Mouse (Mus musculus) myocyte (in vitro differentiated cells): ENCODE measurements around the gene 1600014C10Rik. TPM values are rescaled to one million over a fixed set of nuclear protein-coding genes. Genes with fewer than 3 reads are reported as not detected.

Experiments
- H3K27me3 ChIP-seq: one replicate; pipeline ENCODE4 v1.6.1; 2011; ENCODE audit not compliant: control insufficient read depth, insufficient read depth, insufficient read length
- H3K36me3 ChIP-seq: one replicate; pipeline ENCODE4 v1.6.1; 2011; ENCODE audit not compliant: control insufficient read depth, insufficient read depth
- H3K4me2 ChIP-seq: one replicate; pipeline ENCODE4 v1.6.1; 2011; ENCODE audit warnings: low read depth, control low read depth
- H3K4me3 ChIP-seq: one replicate; pipeline ENCODE4 v1.5.1; 2011; ENCODE audit warnings: mild to moderate bottlenecking, control low read depth, moderate library complexity
- H3K79me2 ChIP-seq: one replicate; pipeline ENCODE4 v1.6.1; 2011; ENCODE audit not compliant: control insufficient read depth, insufficient read depth
- H3ac ChIP-seq: one replicate; pipeline ENCODE4 v1.6.1; 2011; ENCODE audit not compliant: control insufficient read depth, insufficient read length
- CEBPB ChIP-seq: IDR thresholded peaks from 2 replicates; pipeline ENCODE4 v1.6.1; 2011; ENCODE audit warnings: mild to moderate bottlenecking, moderate library complexity; ENCODE audit not compliant: poor library complexity, insufficient read depth, severe bottlenecking
- E2F4 ChIP-seq: IDR thresholded peaks from one replicate; pipeline ENCODE4 v1.6.1; 2011; ENCODE audit warnings: mild to moderate bottlenecking, control low read depth, moderate library complexity; ENCODE audit not compliant: insufficient read depth
- MAX ChIP-seq: IDR thresholded peaks from one replicate; pipeline ENCODE4 v1.6.1; 2011; ENCODE audit warnings: low read depth, mild to moderate bottlenecking, control low read depth
- MYOD1 ChIP-seq, 3 experiments: IDR thresholded peaks; one replicate each; pipeline ENCODE4 v1.6.1; 2011; ENCODE audit warnings: control low read depth in 2 of 3, low read depth in 2 of 3, mild to moderate bottlenecking in 2 of 3, moderate library complexity in 1 of 3; ENCODE audit not compliant: insufficient read length in 2 of 3, control insufficient read depth in 1 of 3
- MYOG ChIP-seq, 3 experiments: IDR thresholded peaks; one replicate each; pipeline ENCODE4 v1.6.1; 2011; ENCODE audit warnings: control low read depth in 2 of 3, low read depth in 2 of 3, mild to moderate bottlenecking in 2 of 3; ENCODE audit not compliant: insufficient read length in 2 of 3, control insufficient read depth in 1 of 3, insufficient read depth in 1 of 3
- POLR2A ChIP-seq: IDR thresholded peaks from one replicate; pipeline ENCODE4 v1.6.1; 2011; ENCODE audit warnings: low read depth, mild to moderate bottlenecking, control low read depth, moderate library complexity; ENCODE audit not compliant: insufficient read length
- POLR2AphosphoS2 ChIP-seq: IDR thresholded peaks from one replicate; pipeline ENCODE4 v1.6.1; 2011; ENCODE audit warnings: low read depth, control low read depth; ENCODE audit not compliant: insufficient read length
- REST ChIP-seq: IDR thresholded peaks from one replicate; pipeline ENCODE4 v1.6.1; 2011; ENCODE audit warnings: mild to moderate bottlenecking, control low read depth, moderate library complexity; ENCODE audit not compliant: insufficient read depth, insufficient read length
- SRF ChIP-seq: IDR thresholded peaks from one replicate; pipeline ENCODE4 v1.6.1; 2011; ENCODE audit warnings: low read depth; ENCODE audit not compliant: control insufficient read depth, insufficient read length
- TCF12 ChIP-seq: IDR thresholded peaks from one replicate; pipeline ENCODE4 v1.6.1; 2011; ENCODE audit warnings: mild to moderate bottlenecking, control low read depth; ENCODE audit not compliant: poor library complexity, insufficient read depth, severe bottlenecking
- TCF3 ChIP-seq: IDR thresholded peaks from one replicate; pipeline ENCODE4 v1.6.1; 2011; ENCODE audit warnings: low read depth, control low read depth; ENCODE audit not compliant: insufficient read length
- USF1 ChIP-seq: IDR thresholded peaks from one replicate; pipeline ENCODE4 v1.6.1; 2011; ENCODE audit warnings: low read depth, mild to moderate bottlenecking, control low read depth, moderate library complexity
- polyA plus RNA-seq: library from polyadenylated mRNA; unstranded; fragments of >200 nt; fragmentation: generic; extraction: Trizol; gene quantifications from one replicate; pipeline ENCODE4 v1.2.1, GENCODE M21; 2012; ENCODE audit warnings: missing spikeins

Gene 1600014C10Rik
- polyA plus RNA-seq, 1 experiment, result 5.1 TPM

DNA sequence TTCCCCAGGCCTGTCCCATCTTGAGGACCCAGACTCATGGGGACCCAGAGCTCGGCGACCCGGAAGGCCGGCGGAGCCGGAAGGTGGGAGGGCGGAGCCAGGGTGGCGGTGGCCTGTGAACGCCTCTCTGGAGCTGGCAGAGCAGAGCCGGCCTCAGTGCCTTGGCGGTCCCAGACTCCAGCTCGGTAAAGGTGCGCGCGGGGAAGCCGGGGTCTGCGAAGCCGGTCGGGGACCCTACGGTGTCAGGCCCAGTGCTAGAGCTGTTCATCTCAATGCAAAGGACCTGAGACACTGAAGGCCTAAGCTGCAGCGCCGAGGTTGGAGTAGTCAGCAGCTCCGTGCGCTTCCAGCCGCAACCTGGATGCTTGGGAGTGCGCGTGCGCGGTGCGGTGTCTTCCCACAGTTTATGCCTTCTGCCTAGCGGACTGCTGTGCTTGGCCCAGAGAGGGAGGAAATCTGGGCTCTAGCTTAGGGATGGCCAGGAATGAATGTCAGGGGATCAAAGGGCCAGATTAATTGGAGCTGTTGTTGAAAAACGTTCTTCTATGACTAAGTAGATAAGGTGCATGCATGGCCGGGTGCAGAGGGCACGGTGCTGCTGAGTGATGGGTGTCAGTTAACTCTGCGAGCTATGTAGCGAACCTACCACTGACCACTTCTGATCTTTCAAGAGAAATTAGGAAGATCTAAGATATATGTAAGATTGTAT lies 846 bp downstream of the 1600014C10Rik start:
- Histone ChIP-seq H3K27me3 (no peaks in the 10 kb centered on the region), H3K4me3 (peak overlapping the region; percentile 61), H3ac (peak overlapping the region; percentile 7), H3K4me2 (peak overlapping the region; percentile 98), H3K36me3 (no peaks in the 10 kb centered on the region), H3K79me2 (no peaks in the 10 kb centered on the region)
- TF ChIP-seq POLR2A, result peak; percentile 64
- TF ChIP-seq REST, result no peak
- no peak for TF ChIP-seq TCF12
- TF ChIP-seq USF1, result no peak
- TF ChIP-seq MYOD1 (IDR thresholded peaks at IDR 0.05; ENCODE audit: control insufficient read depth in 1 of 3, insufficient read length in 2 of 3, low read depth in 2 of 3), result no peak

DNA sequence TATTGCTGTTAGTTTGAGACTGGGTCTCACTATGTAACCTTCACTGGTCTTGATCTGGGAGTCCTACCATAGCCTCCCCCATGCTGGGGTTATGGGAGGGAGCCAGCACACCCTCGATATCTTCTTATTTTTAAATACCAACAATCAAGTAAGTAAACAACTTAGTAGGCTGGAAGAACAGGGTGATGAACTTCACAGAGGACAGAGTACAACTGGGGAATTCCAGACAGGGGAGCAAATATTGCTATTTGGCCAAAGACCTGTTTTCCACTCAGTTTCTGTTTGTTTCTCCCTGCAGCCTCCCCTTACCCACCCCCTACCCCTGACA lies 1.4 kb downstream of the 1600014C10Rik start:
- H3K27me3 ChIP-seq, result no peaks in the 10 kb centered on the region
- TF ChIP-seq CEBPB (no peak), TCF12 (no peak), MAX (no peak), REST (no peak), MYOG (IDR thresholded peaks at IDR 0.05; ENCODE audit: control insufficient read depth in 1 of 3, insufficient read depth in 1 of 3, insufficient read length in 2 of 3, low read depth in 2 of 3) (no peak), POLR2A (no peak), SRF (no peak), E2F4 (no peak), USF1 (no peak), POLR2AphosphoS2 (no peak), MYOD1 (IDR thresholded peaks at IDR 0.05; ENCODE audit: control insufficient read depth in 1 of 3, insufficient read length in 2 of 3, low read depth in 2 of 3) (no peak), TCF3 (no peak)

DNA sequence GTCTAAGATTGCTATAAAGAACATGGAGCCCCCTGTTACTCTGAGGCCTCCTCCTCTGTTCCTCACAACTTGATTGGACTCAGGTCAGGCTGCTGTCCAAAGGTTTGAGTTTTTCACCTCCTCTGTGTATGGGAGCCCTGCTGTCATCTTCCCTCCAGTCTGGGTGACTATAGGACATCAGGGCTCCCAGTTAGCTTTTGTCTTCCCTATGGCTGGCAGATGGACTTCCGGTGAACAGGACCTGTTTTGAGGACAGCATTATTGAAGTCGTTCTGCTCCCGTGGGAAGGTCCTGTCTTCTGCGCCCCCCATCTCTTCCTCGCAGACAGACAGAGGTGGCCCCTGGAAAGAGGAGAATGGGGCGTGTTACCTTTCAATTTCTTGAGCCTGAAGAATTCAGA lies 1.8 kb downstream of the 1600014C10Rik start:
- H3K4me3 ChIP-seq, result peak overlapping the region; percentile 61
- TF ChIP-seq MYOG (IDR thresholded peaks at IDR 0.05; ENCODE audit: control insufficient read depth in 1 of 3, insufficient read depth in 1 of 3, insufficient read length in 2 of 3, low read depth in 2 of 3) (no peak), POLR2A (no peak), USF1 (no peak), MAX (no peak), SRF (no peak), POLR2AphosphoS2 (no peak), E2F4 (no peak), CEBPB (no peak), TCF12 (no peak), MYOD1 (IDR thresholded peaks at IDR 0.05; ENCODE audit: control insufficient read depth in 1 of 3, insufficient read length in 2 of 3, low read depth in 2 of 3) (no peak), TCF3 (no peak), REST (no peak)

More for the DNA sequence above, 1.4 kb downstream of the 1600014C10Rik start:
- no peaks in the 10 kb centered on the region for H3K79me2 ChIP-seq
- no peaks in the 10 kb centered on the region for H3K36me3 ChIP-seq
- H3K4me3 ChIP-seq, result peak overlapping the region; percentile 61
- H3K4me2 ChIP-seq, result peak overlapping the region; percentile 98
- H3ac ChIP-seq, result no peak overlapping the region

DNA sequence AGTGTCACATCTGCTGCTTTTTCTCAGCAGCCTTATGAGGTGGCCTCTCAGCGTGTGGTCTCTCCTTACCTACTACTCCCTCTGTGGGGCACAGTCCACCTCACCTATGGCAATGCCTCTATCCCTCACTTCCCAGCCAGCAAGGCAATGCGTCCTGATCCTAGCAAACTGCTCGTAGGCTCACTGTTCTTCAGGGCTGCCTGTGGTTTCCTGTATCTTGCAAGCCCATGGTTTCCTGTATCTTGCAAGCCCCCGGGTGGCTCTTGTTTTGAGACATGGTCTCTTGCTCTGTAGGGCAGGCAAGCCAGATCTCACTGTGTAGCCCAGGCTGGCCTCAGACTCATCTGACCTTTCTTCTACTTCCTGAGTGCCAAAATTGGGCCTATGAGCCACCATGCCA lies 3.8 kb downstream of the 1600014C10Rik start:
- TF ChIP-seq MAX (no peak), TCF3 (no peak), POLR2AphosphoS2 (no peak), SRF (no peak), MYOG (IDR thresholded peaks at IDR 0.05; ENCODE audit: control insufficient read depth in 1 of 3, insufficient read depth in 1 of 3, insufficient read length in 2 of 3, low read depth in 2 of 3) (no peak)
- Histone ChIP-seq H3K4me2 (no peak overlapping the region), H3K79me2 (no peaks in the 10 kb centered on the region)

More for the DNA sequence above, 1.8 kb downstream of the 1600014C10Rik start:
- Histone ChIP-seq H3ac (no peak overlapping the region), H3K4me2 (no peak overlapping the region), H3K79me2 (no peaks in the 10 kb centered on the region), H3K36me3 (no peaks in the 10 kb centered on the region), H3K27me3 (no peaks in the 10 kb centered on the region)

DNA sequence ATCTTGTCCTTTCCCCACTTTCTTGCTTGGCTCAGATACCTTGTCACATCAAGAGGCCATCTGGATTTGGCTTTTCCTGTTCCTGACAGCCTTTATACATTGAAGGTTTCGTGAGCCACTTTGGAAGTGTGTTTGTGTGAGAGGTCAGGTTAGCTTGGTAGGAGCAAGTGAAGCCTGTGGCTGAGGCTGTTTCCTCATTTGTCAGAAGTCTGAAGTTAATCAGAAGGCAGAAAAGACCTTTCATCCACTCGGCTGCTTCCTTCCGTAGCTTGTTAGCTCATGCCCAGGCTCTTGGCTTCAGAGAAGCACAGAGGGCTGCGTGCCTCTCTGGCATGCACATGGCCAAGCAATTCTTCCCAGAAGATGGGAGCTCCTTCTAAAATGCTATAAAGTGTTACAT lies 4.8 kb downstream of the 1600014C10Rik start:
- no peaks in the 10 kb centered on the region for H3K79me2 ChIP-seq
- H3K27me3 ChIP-seq, result no peaks in the 10 kb centered on the region
- TF ChIP-seq TCF3 (no peak), POLR2AphosphoS2 (no peak), MAX (no peak), MYOD1 (IDR thresholded peaks at IDR 0.05; ENCODE audit: control insufficient read depth in 1 of 3, insufficient read length in 2 of 3, low read depth in 2 of 3) (no peak), USF1 (no peak), CEBPB (no peak), MYOG (IDR thresholded peaks at IDR 0.05; ENCODE audit: control insufficient read depth in 1 of 3, insufficient read depth in 1 of 3, insufficient read length in 2 of 3, low read depth in 2 of 3) (no peak), TCF12 (no peak), POLR2A (no peak), REST (no peak), E2F4 (no peak)
- no peaks in the 10 kb centered on the region for H3K36me3 ChIP-seq
- no peak overlapping the region for H3K4me2 ChIP-seq
- no peak overlapping the region for H3ac ChIP-seq
- no peak overlapping the region for H3K4me3 ChIP-seq

More for the DNA sequence above, 3.8 kb downstream of the 1600014C10Rik start:
- no peak overlapping the region for H3ac ChIP-seq
- no peaks in the 10 kb centered on the region for H3K27me3 ChIP-seq
- no peak overlapping the region for H3K4me3 ChIP-seq
- H3K36me3 ChIP-seq, result no peaks in the 10 kb centered on the region
